Mouse (Mus musculus) hindbrain, embryonic 11.5 days (tissue): Measurements from ENCODE around the gene Lin52. TPM values are rescaled to one million over a fixed set of nuclear protein-coding genes. Genes with fewer than 3 reads are reported as not detected.

ENCODE experiments used
- ATAC-seq: fragments of 200-750 bp; cut with Nextera tagmentation; 2 replicates; pipeline ENCODE4 v1.8.0; 2017; ENCODE audit warnings: mild to moderate bottlenecking, moderate TSS enrichment, moderate library complexity; ENCODE audit not compliant: low FRiP score
- DNase-seq: peaks from one replicate; pipeline ENCODE4 v3.0.0-alpha.2; 2015; ENCODE audit warnings: low spot score
- H3K27ac ChIP-seq: fragments of 300-500 bp; sonication (generic); 2 replicates; pipeline ENCODE4 v1.5.1; 2014; ENCODE audit warnings: mild to moderate bottlenecking, low read depth, low read length
- H3K27me3 ChIP-seq: fragments of 300-500 bp; sonication (generic); 2 replicates; pipeline ENCODE4 v1.6.1; 2014; ENCODE audit warnings: mild to moderate bottlenecking, low read length, moderate library complexity, mixed read lengths; ENCODE audit not compliant: control insufficient read depth, insufficient read depth
- H3K36me3 ChIP-seq: fragments of 300-500 bp; sonication (generic); 2 replicates; pipeline ENCODE4 v1.6.1; 2014; ENCODE audit warnings: mild to moderate bottlenecking, low read length, moderate library complexity, mixed read lengths; ENCODE audit not compliant: control insufficient read depth, insufficient read depth
- H3K4me1 ChIP-seq: fragments of 300-500 bp; sonication (generic); replicated peaks from 2 replicates; pipeline ENCODE4 v1.6.1; 2014; ENCODE audit warnings: low read length, mixed read lengths; ENCODE audit not compliant: control insufficient read depth, insufficient read depth
- H3K4me2 ChIP-seq: fragments of 300-500 bp; sonication (generic); replicated peaks from 2 replicates; pipeline ENCODE4 v1.6.1; 2014; ENCODE audit warnings: mild to moderate bottlenecking, low read depth, low read length
- H3K4me3 ChIP-seq: fragments of 300-500 bp; sonication (generic); 2 replicates; pipeline ENCODE4 v1.5.1; 2014; ENCODE audit warnings: low read depth, low read length
- H3K9ac ChIP-seq: fragments of 300-500 bp; sonication (generic); 2 replicates; pipeline ENCODE4 v1.6.1; 2014; ENCODE audit warnings: low read depth, low read length
- H3K9me3 ChIP-seq: fragments of 300-500 bp; sonication (generic); 2 replicates; pipeline ENCODE4 v1.6.1; 2016; ENCODE audit warnings: low read length; ENCODE audit not compliant: control insufficient read depth
- WGBS: fragments of 180-500 bp; shearing (Covaris S2); extraction: QIAGEN DNeasy Blood & Tissue Kit; methylation state at CpG from one replicate; pipeline ENCODE4 v1.1.7; 2014; 5-methylcytosine and 5-hydroxymethylcytosine counted together
- polyA plus RNA-seq: library from polyadenylated mRNA; unstranded; fragments of >200 nt; fragmentation: Nextera tagmentation; extraction: Ambion mirVana; gene quantifications from 2 replicates; pipeline ENCODE4 v1.2.1, GENCODE M21; 2014

Gene Lin52
- polyA plus RNA-seq, 1 experiment from 2014 or later, result 32.8 TPM

GRCm38 (mm10) chr12:84487324-84488056 is 36.3 kb downstream of the Lin52 start:
- Histone ChIP-seq H3K9me3 (no peaks in the 10 kb centered on the region), H3K27ac (0 out of 2 replicates have a peak overlapping the region, but pooled peaks have one; percentile 1), H3K4me2 (no peak overlapping the region), H3K36me3 (no peaks in the 10 kb centered on the region), H3K9ac (no peak overlapping the region), H3K4me1 (peaks cover 4% of the 10 kb centered on the region; the same call in 1 of the 2 replicates), H3K4me3 (no peak overlapping the region), H3K27me3 (peaks cover 12% of the 10 kb centered on the region)
- 37% methylated on average over 8 of the region's 8 CpGs for WGBS
- ATAC-seq (peak; percentile 93), DNase-seq (peak; percentile 80)

GRCm38 (mm10) chr12:84496795-84497194 is 45.6 kb downstream of the Lin52 start:
- H3K4me1 ChIP-seq, result no peaks in the 10 kb centered on the region
- H3K27ac ChIP-seq, result no peak overlapping the region
- H3K4me2 ChIP-seq, result no peak overlapping the region
- no peaks in the 10 kb centered on the region for H3K9me3 ChIP-seq
- H3K9ac ChIP-seq, result no peak overlapping the region
- no peaks in the 10 kb centered on the region; the same call in 1 of the 2 replicates for H3K27me3 ChIP-seq
- WGBS, result 95% methylated on average over 1 of the region's 1 CpGs
- H3K36me3 ChIP-seq, result no peaks in the 10 kb centered on the region
- ATAC-seq, result no peak
- no peak for DNase-seq
- H3K4me3 ChIP-seq, result no peak overlapping the region

- H3K4me3 ChIP-seq, result no peak overlapping the region
- DNase-seq (peak; percentile 58), ATAC-seq (peak; percentile 67)
- WGBS, result 65% methylated on average over 8 of the region's 8 CpGs
- H3K27me3 ChIP-seq, result no peaks in the 10 kb centered on the region
- no peaks in the 10 kb centered on the region for H3K4me1 ChIP-seq
- no peaks in the 10 kb centered on the region for H3K36me3 ChIP-seq
- H3K9ac ChIP-seq, result no peak overlapping the region
- H3K4me2 ChIP-seq, result no peak overlapping the region
- no peaks in the 10 kb centered on the region for H3K9me3 ChIP-seq
- no peak overlapping the region for H3K27ac ChIP-seq
These were observed 49.5 kb downstream of the Lin52 start for GRCm38 (mm10) chr12:84500528-84501263.

DNA sequence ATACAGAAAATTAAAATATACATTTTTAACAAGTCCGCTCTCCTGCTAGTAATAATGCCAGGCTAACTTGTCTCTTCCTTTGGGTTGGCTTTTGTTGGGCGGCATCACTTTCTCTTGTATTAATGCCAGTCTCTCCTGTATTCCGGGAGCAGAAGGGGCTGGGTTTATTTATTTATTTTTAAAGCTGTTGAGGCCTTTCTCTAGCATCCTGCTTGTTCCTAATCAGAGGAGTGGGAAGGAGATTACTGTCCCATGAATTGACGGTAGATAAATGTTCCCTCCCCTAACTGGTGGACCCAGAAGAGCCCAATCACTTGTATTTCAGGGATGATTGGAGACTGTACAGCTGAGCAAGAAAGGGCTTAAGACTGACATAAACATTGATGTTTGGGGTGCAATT is 50.1 kb downstream of the Lin52 start:
- Histone ChIP-seq H3K4me1 (no peaks in the 10 kb centered on the region), H3K4me2 (no peak overlapping the region), H3K36me3 (no peaks in the 10 kb centered on the region), H3K9ac (no peak overlapping the region), H3K9me3 (no peaks in the 10 kb centered on the region), H3K27ac (no peak overlapping the region), H3K4me3 (no peak overlapping the region), H3K27me3 (no peaks in the 10 kb centered on the region)
- DNase-seq (no peak), ATAC-seq (no peak)
- 80% methylated on average over 4 of the region's 4 CpGs for WGBS

DNA sequence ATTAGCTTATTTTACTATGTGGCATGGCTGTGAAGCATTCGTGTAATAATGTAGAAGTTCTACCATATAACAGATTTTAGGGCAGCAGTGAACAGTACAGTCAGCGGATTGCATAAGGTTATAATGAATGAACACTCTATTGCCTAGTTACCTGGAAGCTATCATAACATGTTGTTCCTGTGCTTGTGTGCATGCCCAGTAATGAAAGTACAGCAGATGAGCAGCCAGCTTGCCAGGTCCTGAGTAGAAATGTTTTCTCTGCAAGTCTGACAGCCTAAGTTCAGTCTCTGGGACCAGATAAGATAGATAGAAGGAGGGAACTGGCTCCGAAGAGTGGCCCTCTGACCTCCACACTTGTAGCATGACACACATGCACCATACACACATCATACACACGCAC is 55.6 kb downstream of the Lin52 start:
- H3K4me2 ChIP-seq, result no peak overlapping the region
- no peak for DNase-seq
- H3K27ac ChIP-seq, result no peak overlapping the region
- H3K4me3 ChIP-seq, result no peak overlapping the region
- WGBS, result 97% methylated on average over 4 of the region's 4 CpGs
- H3K27me3 ChIP-seq, result no peaks in the 10 kb centered on the region
- no peaks in the 10 kb centered on the region for H3K36me3 ChIP-seq
- no peaks in the 10 kb centered on the region for H3K4me1 ChIP-seq
- no peaks in the 10 kb centered on the region for H3K9me3 ChIP-seq
- no peak overlapping the region for H3K9ac ChIP-seq
- ATAC-seq, result no peak

- Histone ChIP-seq H3K36me3 (no peaks in the 10 kb centered on the region), H3K9ac (no peak overlapping the region), H3K4me1 (no peaks in the 10 kb centered on the region), H3K4me3 (no peak overlapping the region), H3K27ac (no peak overlapping the region), H3K4me2 (no peak overlapping the region), H3K27me3 (no peaks in the 10 kb centered on the region), H3K9me3 (no peaks in the 10 kb centered on the region)
- 63% methylated on average over 3 of the region's 3 CpGs for WGBS
- ATAC-seq (no peak), DNase-seq (no peak)
These were observed 60.8 kb downstream of the Lin52 start for GRCm38 (mm10) chr12:84512016-84512415.

DNA sequence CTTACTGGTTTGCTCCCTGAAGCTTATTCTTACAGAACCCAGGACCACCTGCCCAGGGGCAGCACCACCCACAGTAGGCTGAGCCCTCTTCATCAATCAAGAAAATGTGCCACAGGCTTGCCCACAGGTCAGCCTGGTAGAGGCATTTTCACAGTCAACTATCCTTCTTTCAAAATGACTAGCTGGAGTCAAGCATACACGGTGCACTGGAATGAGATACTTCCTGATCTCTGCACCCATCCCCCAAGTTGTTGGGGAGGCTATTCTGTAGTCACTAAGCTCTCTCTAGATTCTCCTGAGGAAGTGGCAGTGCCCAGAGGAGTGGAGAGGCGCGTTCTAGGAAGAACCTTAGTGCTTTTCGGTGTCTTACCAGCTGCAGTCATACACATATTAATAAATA is 64.3 kb downstream of the Lin52 start:
- Histone ChIP-seq H3K27ac (no peak overlapping the region), H3K36me3 (no peaks in the 10 kb centered on the region), H3K27me3 (no peaks in the 10 kb centered on the region), H3K9ac (no peak overlapping the region), H3K4me2 (no peak overlapping the region), H3K4me3 (no peak overlapping the region), H3K4me1 (no peaks in the 10 kb centered on the region), H3K9me3 (no peaks in the 10 kb centered on the region)
- ATAC-seq, result no peak
- DNase-seq, result no peak
- WGBS, result 85% methylated on average over 4 of the region's 4 CpGs

GRCm38 (mm10) chr12:84516642-84517041 is 65.4 kb downstream of the Lin52 start:
- Histone ChIP-seq H3K4me2 (no peak overlapping the region), H3K27ac (no peak overlapping the region), H3K4me3 (no peak overlapping the region), H3K36me3 (no peaks in the 10 kb centered on the region), H3K27me3 (no peaks in the 10 kb centered on the region), H3K9me3 (no peaks in the 10 kb centered on the region), H3K9ac (no peak overlapping the region), H3K4me1 (no peaks in the 10 kb centered on the region)
- WGBS, result 97% methylated on average over 1 of the region's 1 CpGs
- no peak for ATAC-seq
- no peak for DNase-seq

GRCm38 (mm10) chr12:84518018-84518417 is 66.8 kb downstream of the Lin52 start:
- H3K27ac ChIP-seq, result no peak overlapping the region
- H3K9ac ChIP-seq, result no peak overlapping the region
- no peak overlapping the region for H3K4me3 ChIP-seq
- no peaks in the 10 kb centered on the region for H3K36me3 ChIP-seq
- DNase-seq, result no peak
- ATAC-seq, result no peak
- H3K9me3 ChIP-seq, result no peaks in the 10 kb centered on the region
- H3K4me2 ChIP-seq, result no peak overlapping the region
- H3K4me1 ChIP-seq, result no peaks in the 10 kb centered on the region
- WGBS, result 85% methylated on average over 2 of the region's 2 CpGs
- no peaks in the 10 kb centered on the region for H3K27me3 ChIP-seq
